Mouse (Mus musculus): Measurements from ENCODE around the gene Coro1b.

Coro1b gene

GRCm38 (mm10) chr19:4192251-4192985 is 44.0 kb downstream of the Coro1b start:
- no peak for DNase-seq

- no peak for DNase-seq
These were observed 44.7 kb downstream of the Coro1b start for GRCm38 (mm10) chr19:4193129-4193528.

- DNase-seq = no peak
These were observed 45.8 kb downstream of the Coro1b start for GRCm38 (mm10) chr19:4194021-4194724.

- no peak for DNase-seq
These were observed 46.6 kb downstream of the Coro1b start for GRCm38 (mm10) chr19:4194776-4195650.

- DNase-seq = no peak
These were observed 47.6 kb downstream of the Coro1b start for GRCm38 (mm10) chr19:4196048-4196447.

GRCm38 (mm10) chr19:4196548-4196947 is 48.1 kb downstream of the Coro1b start:
- no peak for DNase-seq

- DNase-seq = no peak
These were observed 48.8 kb downstream of the Coro1b start for GRCm38 (mm10) chr19:4197180-4197579.

GRCm38 (mm10) chr19:4201291-4201909 is 53.0 kb downstream of the Coro1b start, which contains the start of gene Rad9a:
Gene Rad9a (minus strand): TSS chr19:4201662.
- DNase-seq = peak; percentile 99

- DNase-seq = no peak
These were observed 53.7 kb downstream of the Coro1b start for GRCm38 (mm10) chr19:4202149-4202548.

- DNase-seq = no peak
These were observed 54.7 kb downstream of the Coro1b start for GRCm38 (mm10) chr19:4203148-4203547.

Data from lung, postnatal 10 days (tissue).